Mouse (Mus musculus) CD4-positive, CD25-positive, alpha-beta regulatory T cell, adult 9 weeks (primary cell): ENCODE results near the gene Selenoo. TPM values are rescaled to one million over a fixed set of nuclear protein-coding genes. Genes with fewer than 3 reads are reported as not detected.

Source experiments
- polyA plus RNA-seq: library from polyadenylated mRNA; unstranded; fragments of 100-300 nt; shearing (Covaris generic); gene quantifications from one replicate; pipeline ENCODE4 v1.2.1, GENCODE M21; 2017

The Selenoo gene
- polyA plus RNA-seq = 4.5 TPM

DNA sequence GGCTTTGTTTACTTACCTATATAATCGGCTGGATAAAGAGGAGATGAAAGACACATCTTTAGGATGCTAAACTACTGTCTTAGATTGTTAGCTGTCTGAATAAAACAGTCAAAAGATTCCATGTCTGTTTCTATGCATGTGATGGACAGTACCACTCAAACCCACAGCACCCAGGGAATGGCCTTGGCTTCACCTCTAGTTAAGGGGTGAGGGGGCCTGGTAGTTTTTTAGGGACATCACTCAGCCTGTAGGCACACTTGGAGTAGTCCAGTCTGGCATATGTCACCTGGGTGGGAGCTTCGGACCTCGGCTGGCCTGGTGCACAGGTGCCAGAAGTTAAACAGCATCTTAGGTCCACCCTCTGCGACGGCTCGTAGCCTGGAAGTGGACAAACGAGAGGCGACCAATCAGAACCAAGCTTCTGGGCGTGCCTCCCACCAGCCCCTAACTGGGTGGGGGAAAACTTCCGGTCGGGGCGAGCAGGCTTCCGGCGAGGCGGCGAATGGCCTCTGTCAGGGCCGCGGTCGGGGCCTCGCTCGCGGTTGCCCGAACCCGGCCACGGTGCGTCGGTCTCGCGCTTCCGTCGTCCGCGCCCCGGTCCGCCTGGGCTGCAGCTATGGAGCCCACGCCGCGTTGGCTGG, at the start of gene Selenoo:
TSS of gene Selenoo (plus strand) at position 478 of the 641 bp plus-strand sequence.

DNA sequence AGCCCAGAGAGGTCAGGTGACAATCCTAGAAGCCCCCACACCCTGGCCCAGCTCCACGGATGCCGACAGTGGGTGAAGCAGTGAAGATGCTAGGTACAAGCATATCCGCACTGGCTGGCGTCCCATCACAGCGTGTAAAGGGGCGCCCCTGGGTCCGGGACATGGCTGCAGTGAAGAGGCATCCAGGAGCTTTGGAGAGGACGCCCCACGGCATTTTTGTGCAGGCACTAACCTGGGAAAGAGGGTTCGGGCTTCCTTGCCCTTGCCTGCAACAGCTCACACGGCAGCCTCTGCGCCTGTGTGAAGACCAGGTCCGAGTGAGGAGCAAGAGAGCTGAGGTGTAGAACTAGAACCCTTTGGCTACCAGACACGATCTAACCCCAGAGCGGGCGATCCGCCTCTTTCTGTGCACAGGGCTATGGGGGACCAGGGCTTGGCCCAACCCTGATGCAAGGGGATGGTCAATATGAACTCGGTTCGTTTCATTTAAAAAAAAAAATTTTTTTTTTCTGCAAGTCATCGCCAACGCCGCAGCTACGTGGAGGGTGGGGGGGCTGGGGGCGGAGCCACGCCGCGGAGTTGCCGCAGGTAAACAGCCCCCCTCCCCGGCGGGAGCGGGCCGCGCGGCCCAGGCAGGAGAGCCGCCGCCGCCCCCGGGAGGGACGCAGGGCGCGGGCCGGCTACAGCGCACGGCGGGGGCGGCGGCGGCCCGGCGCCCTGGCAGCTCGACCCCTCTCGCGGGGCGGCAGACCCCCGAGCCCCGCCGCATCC, 29.5 kb upstream of the Selenoo start, which contains the start of gene Panx2:
TSS of gene Panx2 (plus strand) at position 574 of the 771 bp plus-strand sequence.

DNA sequence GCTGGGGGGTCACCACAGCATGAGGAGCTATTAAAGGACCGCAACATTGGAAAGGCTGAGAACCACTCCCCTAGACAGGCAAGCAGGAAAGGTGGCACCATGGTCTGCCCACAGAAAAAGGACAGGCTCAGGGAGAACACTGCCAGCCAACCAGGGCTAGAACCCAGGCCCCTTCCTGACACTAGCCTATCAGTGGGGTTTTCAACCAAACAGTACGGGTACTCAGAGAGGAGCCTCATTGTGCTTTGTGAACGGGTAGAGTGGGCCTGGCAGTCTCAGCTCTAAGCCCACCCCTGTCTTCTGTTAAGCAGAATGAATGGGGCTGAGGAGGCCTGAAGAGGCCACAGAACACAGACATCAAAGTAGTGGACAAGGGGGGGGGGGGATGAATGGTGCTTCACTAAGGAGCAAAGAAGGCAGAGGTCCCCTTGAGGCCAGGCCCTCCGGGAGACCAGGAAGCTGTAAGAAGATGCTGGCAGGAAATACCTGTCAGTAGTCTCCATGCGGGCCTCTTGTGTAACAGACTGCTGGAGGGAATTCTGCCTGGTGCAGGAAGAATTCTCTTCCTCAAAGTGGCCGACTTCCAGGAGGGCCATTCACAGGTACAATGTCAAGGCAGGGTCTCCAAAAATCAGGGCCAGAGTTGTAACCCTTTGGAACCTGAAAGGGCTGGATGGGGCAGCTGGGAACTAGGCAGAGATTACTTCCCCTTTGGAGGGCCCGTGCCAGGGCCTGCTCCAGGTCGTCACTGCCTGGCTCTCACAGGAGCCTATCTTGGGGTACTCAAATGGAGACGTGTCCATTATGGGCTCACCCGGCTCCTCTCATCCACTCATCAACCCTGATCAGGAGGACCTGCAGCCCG, 14.0 kb upstream of the Selenoo start, which contains the start of gene Trabd:
TSS of gene Trabd (plus strand) at position 512 of the 865 bp plus-strand sequence.

DNA sequence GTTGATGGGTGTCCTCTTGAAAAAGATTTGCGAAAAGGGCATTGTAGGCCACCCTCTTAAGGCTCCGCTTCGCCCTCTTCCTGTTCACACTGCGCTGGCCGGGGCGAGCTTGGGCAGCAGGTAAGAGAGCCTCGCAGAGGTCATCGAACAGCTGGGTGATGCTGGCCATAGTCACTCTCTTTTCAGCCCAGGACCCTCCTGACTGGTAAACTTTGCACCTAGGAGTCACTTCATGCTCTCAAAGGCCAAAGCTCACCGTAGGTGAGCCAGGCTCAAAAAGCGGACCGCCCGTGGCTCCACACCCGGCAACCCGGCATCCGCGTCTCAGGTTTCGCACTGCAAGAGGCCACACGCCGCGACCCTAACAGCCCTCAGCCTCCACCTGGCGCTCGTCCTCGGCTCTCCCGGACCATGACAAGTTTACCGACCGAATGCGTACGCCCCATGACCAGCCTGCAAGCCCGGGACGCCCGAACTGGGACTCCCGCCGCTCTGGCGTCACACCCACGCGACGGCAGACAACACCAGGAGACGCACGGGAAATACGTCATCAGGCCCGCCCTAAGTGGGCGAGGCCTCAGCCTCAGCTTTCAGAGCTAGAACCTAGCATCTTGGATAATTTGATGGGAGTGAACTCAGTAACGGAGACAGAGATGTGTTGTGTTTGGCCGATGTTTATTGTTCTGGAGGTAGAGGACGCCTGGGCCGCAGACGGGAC, 33.9 kb downstream of the Selenoo start, which contains the start of gene Tubgcp6:
TSS of gene Tubgcp6 (minus strand) at position 464 of the 718 bp plus-strand sequence.

DNA sequence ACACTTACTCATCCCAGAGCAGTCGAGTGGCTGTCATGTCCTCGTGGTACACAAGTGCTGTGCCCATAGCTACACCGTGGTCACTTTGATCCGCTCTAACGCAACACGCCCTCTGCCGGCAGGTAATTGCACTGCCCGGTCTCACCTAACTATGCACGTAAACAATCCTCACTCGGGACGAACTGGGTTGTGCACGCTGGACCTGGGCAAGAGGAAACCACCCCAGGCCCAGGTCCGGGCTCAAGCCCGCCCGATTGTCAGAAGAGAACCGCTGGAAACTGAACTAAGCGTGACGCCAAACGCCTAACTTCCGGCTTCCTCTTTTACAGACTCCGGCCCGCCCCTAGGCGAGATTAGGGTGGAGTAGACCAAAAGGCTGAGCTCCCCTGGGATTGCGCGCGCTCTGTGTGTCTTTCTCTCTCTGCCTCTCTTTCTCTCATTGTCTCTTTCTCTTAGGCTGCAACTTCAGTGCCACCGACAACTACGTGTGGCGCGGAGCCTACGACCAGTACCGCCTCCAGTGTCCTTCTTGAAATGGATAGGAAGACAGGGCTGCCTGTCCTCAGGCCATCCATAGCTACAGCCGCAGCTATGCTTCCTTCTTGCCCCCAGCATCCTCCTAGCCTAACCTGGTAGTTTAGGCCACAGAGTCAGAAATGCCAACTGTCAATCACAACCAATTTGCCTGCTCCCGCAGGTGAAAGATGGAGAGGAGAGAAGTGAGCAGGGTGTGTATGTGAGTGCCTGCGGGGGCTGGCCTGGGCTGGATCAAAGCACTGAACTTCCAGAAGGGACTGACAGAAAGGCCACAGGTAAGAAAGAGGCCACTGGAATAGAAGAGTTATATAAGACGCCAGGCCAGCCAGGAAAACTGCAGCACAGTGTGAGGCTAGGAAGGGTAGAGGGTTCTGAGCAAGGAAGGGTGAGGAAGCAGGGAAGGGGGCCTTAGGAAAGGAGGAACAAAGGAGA, 39.8 kb downstream of the Selenoo start, which contains the start of gene Hdac10:
TSS of gene Hdac10 (minus strand) at position 319 of the 969 bp plus-strand sequence.

DNA sequence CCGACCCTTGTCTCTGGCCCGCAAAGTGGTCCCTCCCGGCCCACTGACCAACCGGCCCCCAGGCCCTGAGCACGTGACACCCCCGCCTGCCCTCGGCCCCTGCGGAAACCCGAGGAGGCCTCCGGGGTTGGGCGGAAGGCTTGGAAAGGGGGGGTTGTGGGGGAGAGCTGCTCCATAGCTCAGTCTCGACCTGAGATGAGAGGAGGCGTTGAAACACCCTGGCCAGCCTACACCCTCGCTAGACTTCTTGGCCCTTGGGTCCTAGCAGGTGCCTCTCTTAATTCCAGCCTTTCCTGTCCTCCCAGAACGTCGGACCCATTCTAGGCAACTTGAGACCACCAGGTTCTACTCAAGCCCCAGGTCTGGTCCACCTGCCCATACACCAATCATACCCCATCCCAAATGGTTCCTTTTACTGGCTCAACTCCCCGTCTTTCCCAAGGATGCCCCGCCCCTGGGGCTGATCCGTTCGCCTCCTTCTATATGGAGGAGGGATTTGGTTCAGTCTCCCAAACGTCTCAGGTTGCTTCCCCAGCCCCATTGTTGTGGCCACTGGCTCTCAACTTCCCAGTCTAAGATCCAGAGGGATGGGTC, 51.9 kb downstream of the Selenoo start, which contains the start of gene Mapk12:
TSS of gene Mapk12 (minus strand) at position 45 of the 594 bp plus-strand sequence.

DNA sequence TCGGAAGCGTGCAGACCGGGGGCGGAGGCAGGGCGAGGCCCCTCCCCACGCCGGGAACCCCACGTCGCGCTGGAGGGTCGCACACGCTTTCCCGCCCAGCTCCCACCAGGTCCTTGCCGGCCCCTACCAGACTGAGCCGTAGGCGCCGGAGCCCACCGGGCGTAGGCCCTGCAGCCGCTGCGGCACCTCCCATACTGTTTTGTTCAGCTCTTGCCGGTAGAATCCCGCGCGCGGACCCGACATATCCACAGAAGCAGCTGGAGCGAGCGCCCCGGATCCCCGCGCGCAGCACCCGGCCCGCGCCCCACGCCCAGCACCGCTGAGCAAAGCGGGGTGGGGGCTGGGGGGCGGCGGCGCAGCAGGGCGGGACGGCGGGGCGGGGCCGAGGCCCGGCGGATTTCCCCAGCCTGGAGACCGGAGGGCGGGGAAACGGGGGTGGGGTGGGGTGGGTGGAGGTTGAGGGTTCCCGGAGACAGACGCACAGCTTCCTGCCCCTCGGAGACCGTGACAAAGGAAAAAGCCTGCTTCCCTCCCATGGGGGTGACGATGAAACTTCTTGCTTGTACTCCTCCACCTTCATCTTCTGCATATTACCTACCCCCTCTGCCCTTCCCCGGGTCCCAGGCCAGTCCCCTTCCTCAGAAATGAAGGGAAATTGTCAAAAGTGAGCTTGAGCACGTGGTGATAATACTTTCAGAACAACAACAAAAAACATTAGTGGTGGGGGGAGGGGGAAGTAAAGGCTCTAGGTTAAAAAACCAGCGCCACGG, 60.6 kb downstream of the Selenoo start, which contains the start of gene Mapk11:
TSS of gene Mapk11 (minus strand) at position 358 of the 770 bp plus-strand sequence.

Other genes starting within 250 kb of the Selenoo start
- gene Pim3, start 226.9 kb upstream of the Selenoo start, polyA plus RNA-seq = 4.1 TPM
- not detected for gene Ttll8, start 134.7 kb upstream of the Selenoo start, polyA plus RNA-seq
- not detected for gene Mlc1, start 110.1 kb upstream of the Selenoo start, polyA plus RNA-seq
- not detected for gene Mov10l1, start 106.2 kb upstream of the Selenoo start, polyA plus RNA-seq
- gene Panx2, start 29.4 kb upstream of the Selenoo start, polyA plus RNA-seq = not detected
- gene Trabd, start 14.0 kb upstream of the Selenoo start, polyA plus RNA-seq = 48.7 TPM
- 34.3 TPM for gene Tubgcp6, start 34.0 kb downstream of the Selenoo start, polyA plus RNA-seq
- 65.7 TPM for gene Hdac10, start 39.6 kb downstream of the Selenoo start, polyA plus RNA-seq
- gene Mapk12, start 51.6 kb downstream of the Selenoo start, polyA plus RNA-seq = 5.4 TPM
- gene Mapk11, start 60.5 kb downstream of the Selenoo start, polyA plus RNA-seq = 46.0 TPM
- 4.4 TPM for gene Plxnb2, start 91.7 kb downstream of the Selenoo start, polyA plus RNA-seq
- gene Dennd6b, start 107.4 kb downstream of the Selenoo start, polyA plus RNA-seq = 30.5 TPM
- gene Ppp6r2, start 122.5 kb downstream of the Selenoo start, polyA plus RNA-seq = 5.8 TPM
- gene Sbf1, start 226.2 kb downstream of the Selenoo start, polyA plus RNA-seq = 66.9 TPM
- not detected for gene Adm2, start 233.6 kb downstream of the Selenoo start, polyA plus RNA-seq
- gene Miox, start 245.3 kb downstream of the Selenoo start, polyA plus RNA-seq = not detected